ENCODE assay signal across 8 mouse cellular contexts in the genomic region with DNA sequence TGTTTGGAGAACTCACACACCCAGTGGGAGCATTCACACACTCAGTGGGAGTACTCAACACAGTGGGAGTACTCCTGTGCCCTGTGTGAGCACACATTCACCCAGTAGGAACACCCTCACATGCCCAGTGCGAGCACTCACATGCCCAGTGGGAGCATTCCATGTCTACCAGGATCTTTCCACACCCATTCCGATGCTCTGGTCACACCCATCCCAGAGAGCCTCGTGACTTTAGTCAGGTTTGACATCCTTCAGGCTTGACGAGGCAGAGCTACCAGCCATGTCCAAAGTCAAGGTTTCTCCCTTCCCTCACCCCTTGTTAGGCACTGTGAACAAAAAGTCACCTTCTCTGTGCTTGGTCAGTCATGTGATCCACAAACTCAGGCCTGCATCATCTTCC. TPM values are rescaled to one million over a fixed set of nuclear protein-coding genes. Genes with fewer than 3 reads are reported as not detected.
DNase-seq lines count a peak whose midpoint lies in the region; ATAC-seq lines count a peak whose summit lies in the region.

No protein-coding gene starts in this region.

- peaks cover 16% of the 10 kb centered on the region for H3K4me1 ChIP-seq in heart, embryonic 10.5 days
- H3K4me1 ChIP-seq in hindbrain, embryonic 13.5 days (replicated peaks), result peaks cover 15% of the 10 kb centered on the region
- H3K4me1 ChIP-seq in midbrain, embryonic 12.5 days, result peaks cover 14% of the 10 kb centered on the region

- H3K4me3 ChIP-seq in heart, embryonic 10.5 days, result no peak overlapping the region
- H3K4me3 ChIP-seq in hindbrain, embryonic 13.5 days, result no peak overlapping the region
- H3K4me3 ChIP-seq in midbrain, embryonic 12.5 days, result no peak overlapping the region

- WGBS in heart, embryonic 10.5 days, result 61% methylated on average over 4 of the region's 4 CpGs
- 64% methylated on average over 4 of the region's 4 CpGs for WGBS in hindbrain, embryonic 13.5 days
- WGBS in midbrain, embryonic 12.5 days, result 73% methylated on average over 4 of the region's 4 CpGs

- H3K36me3 ChIP-seq in heart, embryonic 10.5 days, result peaks cover 20% of the 10 kb centered on the region
- peaks cover 17% of the 10 kb centered on the region for H3K36me3 ChIP-seq in hindbrain, embryonic 13.5 days
- peaks cover 15% of the 10 kb centered on the region for H3K36me3 ChIP-seq in midbrain, embryonic 12.5 days

- peak overlapping the region; percentile 79 for H3K27ac ChIP-seq in heart, embryonic 10.5 days
- peak overlapping the region; percentile 95 for H3K27ac ChIP-seq in hindbrain, embryonic 13.5 days
- H3K27ac ChIP-seq in midbrain, embryonic 12.5 days (replicated peaks), result peak overlapping the region; percentile 81

- peak overlapping the region; percentile 11; the same call in 1 of the 2 replicates for H3K4me2 ChIP-seq in hindbrain, embryonic 13.5 days
- H3K4me2 ChIP-seq in midbrain, embryonic 12.5 days (replicated peaks), result no peak overlapping the region

- ATAC-seq in hindbrain, embryonic 13.5 days (ENCODE audit: low FRiP score), result peak; percentile 54
- peak; percentile 16; the same call in 1 of the 2 replicates for ATAC-seq in midbrain, embryonic 12.5 days (ENCODE audit: low FRiP score, low read depth)

- no peaks in the 10 kb centered on the region for H3K27me3 ChIP-seq in heart, embryonic 10.5 days (ENCODE audit: insufficient read depth, poor library complexity, severe bottlenecking)
- H3K27me3 ChIP-seq in hindbrain, embryonic 13.5 days, result no peaks in the 10 kb centered on the region
- no peaks in the 10 kb centered on the region for H3K27me3 ChIP-seq in midbrain, embryonic 12.5 days

- no peaks in the 10 kb centered on the region for H3K9me3 ChIP-seq in heart, embryonic 10.5 days
- H3K9me3 ChIP-seq in hindbrain, embryonic 13.5 days, result no peaks in the 10 kb centered on the region
- no peaks in the 10 kb centered on the region for H3K9me3 ChIP-seq in midbrain, embryonic 12.5 days

- peak overlapping the region; percentile 43; the same call in 1 of the 2 replicates for H3K9ac ChIP-seq in hindbrain, embryonic 13.5 days
- no peak overlapping the region for H3K9ac ChIP-seq in midbrain, embryonic 12.5 days (replicated peaks)

- DNase-seq in heart, embryonic 10.5 days (ENCODE audit: low spot score), result no peak
- DNase-seq in heart, adult 9 months (ENCODE audit: low spot score in 2 of 2), result no peak
- DNase-seq in R1 (ENCODE audit: low read depth, low spot score), result peak; percentile 44
- no peak for DNase-seq in adrenal gland, postnatal 14 days
- no peak for DNase-seq in cerebellum, adult 9-11 months
- no peak for DNase-seq in T-cell, adult 2 months (ENCODE audit: low spot score)

RNA-seq across cellular contexts. Expression of a gene that starts 15.4 kb away (rescaled TPM):
- polyA plus RNA-seq in heart, embryonic 10.5 days (2016; fragmentation: Nextera tagmentation; extraction: Ambion mirVana), result 392 and 480 TPM in 2 replicates
- polyA plus RNA-seq in hindbrain, embryonic 13.5 days (2015; fragmentation: Nextera tagmentation; extraction: Ambion mirVana), result 399 and 414 TPM in 2 replicates
- polyA plus RNA-seq in midbrain, embryonic 12.5 days (2016; fragmentation: Nextera tagmentation; extraction: Ambion mirVana), result 257 and 265 TPM in 2 replicates
- total RNA-seq in adrenal gland, postnatal 14 days (2021), result 547 and 568 TPM in 2 replicates

RNA-seq across cellular contexts. Expression of a gene that starts 15.6 kb away (rescaled TPM):
- polyA plus RNA-seq in heart, embryonic 10.5 days (2016; fragmentation: Nextera tagmentation; extraction: Ambion mirVana), result 38.2 and 49.3 TPM in 2 replicates
- 33.2 and 38.5 TPM in 2 replicates for polyA plus RNA-seq in hindbrain, embryonic 13.5 days (2015; fragmentation: Nextera tagmentation; extraction: Ambion mirVana)
- 42.2 and 43.7 TPM in 2 replicates for polyA plus RNA-seq in midbrain, embryonic 12.5 days (2016; fragmentation: Nextera tagmentation; extraction: Ambion mirVana)
- total RNA-seq in adrenal gland, postnatal 14 days (2021), result 22.2 and 26.3 TPM in 2 replicates

RNA-seq across cellular contexts. Expression of a gene that starts 29.2 kb away (rescaled TPM):
- 20.9 and 21.9 TPM in 2 replicates for polyA plus RNA-seq in heart, embryonic 10.5 days (2016; fragmentation: Nextera tagmentation; extraction: Ambion mirVana)
- polyA plus RNA-seq in hindbrain, embryonic 13.5 days (2015; fragmentation: Nextera tagmentation; extraction: Ambion mirVana), result 42.5 and 48.2 TPM in 2 replicates
- 25.2 and 25.7 TPM in 2 replicates for polyA plus RNA-seq in midbrain, embryonic 12.5 days (2016; fragmentation: Nextera tagmentation; extraction: Ambion mirVana)
- total RNA-seq in adrenal gland, postnatal 14 days (2021), result 21.4 and 22.1 TPM in 2 replicates
